Mouse (Mus musculus): ENCODE data around the gene C1qtnf1.

- TF ChIP-seq POLR2A (IDR thresholded peaks at IDR 0.05; ENCODE audit: borderline replicate concordance, extremely low read depth, low read depth, low read length) (no peak), CTCF (IDR thresholded peaks at IDR 0.05; ENCODE audit: insufficient read depth, low read length) (no peak)
Observed at GRCm38 (mm10) chr11:118428944-118429709, 1.1 kb downstream of the C1qtnf1 start.

All from lung, adult 2 months (tissue).